Mouse (Mus musculus): Measurements from ENCODE around the gene Ccdc191. TPM values are rescaled to one million over a fixed set of nuclear protein-coding genes. Genes with fewer than 3 reads are reported as not detected.

The Ccdc191 gene
- total and polyA plus RNA-seq, 2 experiments from 2014 or later = 0.04 to 5.8 TPM

GRCm38 (mm10) chr16:44011010-44011409 is 121.4 kb downstream of the Ccdc191 start:
- Histone ChIP-seq H3K36me3 (replicated peaks; ENCODE audit: control insufficient read depth, insufficient read depth, low read length) (no peaks in the 10 kb centered on the region), H3K4me2 (ENCODE audit: low read depth, low read length) (no peak overlapping the region), H3K9me3 (replicated peaks; ENCODE audit: control insufficient read depth, low read length) (no peaks in the 10 kb centered on the region), H3K4me3 (ENCODE audit: low read depth, low read length) (no peak overlapping the region), H3K27me3 (ENCODE audit: control insufficient read depth, insufficient read depth, low read length) (no peaks in the 10 kb centered on the region), H3K27ac (ENCODE audit: low read depth) (no peak overlapping the region), H3K9ac (replicated peaks; ENCODE audit: low read depth, low read length) (no peak overlapping the region), H3K4me1 (ENCODE audit: control insufficient read depth, insufficient read depth) (no peaks in the 10 kb centered on the region)
- DNase-seq (ENCODE audit: low spot score) (no peak), ATAC-seq (ENCODE audit: insufficient read depth, low read depth) (no peak)
- 62% methylated on average over 5 of the region's 5 CpGs for WGBS
- no peak for TF ChIP-seq CTCF (IDR thresholded peaks at IDR 0.05; ENCODE audit: low read depth)
- TF ChIP-seq EP300 (IDR thresholded peaks at IDR 0.05; ENCODE audit: low read depth) = no peak

Small RNAs within 50 kb of the gene (microRNA-seq; reads per million reads assigned to microRNA genes)
- not detected for gene Mir3470b

Other genes with a start within 250 kb of the Ccdc191 start
- gene Tigit, start 225.7 kb upstream of the Ccdc191 start, total RNA-seq (2014; rRNA removed; ENCODE audit: low replicate concordance) = not detected in 2 replicates
- gene Tigit, start 225.7 kb upstream of the Ccdc191 start, polyA plus RNA-seq (2015; fragmentation: Nextera tagmentation; extraction: Ambion mirVana) = not detected in 2 replicates
- 0.46 TPM in 1 of 2 replicates, not detected in the other for gene Drd3, start 135.8 kb upstream of the Ccdc191 start, total RNA-seq (2014; rRNA removed; ENCODE audit: low replicate concordance)
- gene Drd3, start 135.8 kb upstream of the Ccdc191 start, polyA plus RNA-seq (2015; fragmentation: Nextera tagmentation; extraction: Ambion mirVana) = not detected in 2 replicates
- 10.6 and 30.0 TPM in 2 replicates for gene Qtrt2, start 37.0 kb downstream of the Ccdc191 start, total RNA-seq (2014; rRNA removed; ENCODE audit: low replicate concordance)
- 8.7 and 9.5 TPM in 2 replicates for gene Qtrt2, start 37.0 kb downstream of the Ccdc191 start, polyA plus RNA-seq (2015; fragmentation: Nextera tagmentation; extraction: Ambion mirVana)
- gene Zdhhc23, start 90.0 kb downstream of the Ccdc191 start, total RNA-seq (2014; rRNA removed; ENCODE audit: low replicate concordance) = 0.46 and 0.58 TPM in 2 replicates
- gene Zdhhc23, start 90.0 kb downstream of the Ccdc191 start, polyA plus RNA-seq (2015; fragmentation: Nextera tagmentation; extraction: Ambion mirVana) = 0.59 and 0.72 TPM in 2 replicates
- 1.0 TPM in 2 replicates for gene Gramd1c, start 173.5 kb downstream of the Ccdc191 start, total RNA-seq (2014; rRNA removed; ENCODE audit: low replicate concordance)
- gene Gramd1c, start 173.5 kb downstream of the Ccdc191 start, polyA plus RNA-seq (2015; fragmentation: Nextera tagmentation; extraction: Ambion mirVana) = 2.0 and 2.7 TPM in 2 replicates
- 39.2 and 39.4 TPM in 2 replicates for gene Atp6v1a, start 249.9 kb downstream of the Ccdc191 start, total RNA-seq (2014; rRNA removed; ENCODE audit: low replicate concordance)
- 22.3 TPM in 2 replicates for gene Atp6v1a, start 249.9 kb downstream of the Ccdc191 start, polyA plus RNA-seq (2015; fragmentation: Nextera tagmentation; extraction: Ambion mirVana)